Mouse (Mus musculus): ENCODE measurements at regions not wholly inside any gene's neighbourhood (a gene's known extent, or its start where the extent isn't known, plus 50 kb on each side); places are given as distances from the start of the nearest gene placed in this dataset.

DNA sequence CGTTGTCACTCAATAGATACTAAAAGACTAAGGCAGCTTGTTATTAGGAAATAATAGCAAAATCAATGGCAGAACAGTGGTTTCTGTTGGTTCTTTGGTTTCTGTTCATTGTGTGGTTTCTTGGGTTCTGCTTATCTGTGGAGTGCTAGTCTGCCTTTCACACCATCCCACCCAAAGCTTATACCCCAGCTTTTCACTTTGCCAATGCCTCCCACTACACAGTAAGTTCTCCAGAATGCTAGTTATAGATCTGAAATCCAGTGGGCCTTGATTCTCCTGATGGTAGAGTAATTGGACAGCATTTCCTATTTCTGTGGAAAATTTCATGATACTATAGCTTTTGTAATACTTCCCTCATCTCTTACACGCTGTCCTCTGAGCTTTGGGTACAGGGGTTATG, 700.8 kb upstream of the 1700009N14Rik start:
- Histone ChIP-seq H3K4me3 (replicated peaks; ENCODE audit: insufficient read depth, low read depth, low read length) (no peak overlapping the region), H3K4me1 (ENCODE audit: control insufficient read depth, insufficient read depth, low read length) (no peaks in the 10 kb centered on the region), H3K27ac (ENCODE audit: insufficient read depth, low read length) (no peak overlapping the region), H3K27me3 (ENCODE audit: control insufficient read depth, insufficient read depth, low read length) (no peaks in the 10 kb centered on the region)
- 70% methylated on average over 2 of the region's 2 CpGs for WGBS
- TF ChIP-seq POLR2A (IDR thresholded peaks at IDR 0.05; ENCODE audit: borderline replicate concordance, insufficient read depth, low read length) (no peak), CTCF (IDR thresholded peaks at IDR 0.05; ENCODE audit: borderline replicate concordance, insufficient read depth, low read depth, low read length) (no peak)
- DNase-seq, result no peak

DNA sequence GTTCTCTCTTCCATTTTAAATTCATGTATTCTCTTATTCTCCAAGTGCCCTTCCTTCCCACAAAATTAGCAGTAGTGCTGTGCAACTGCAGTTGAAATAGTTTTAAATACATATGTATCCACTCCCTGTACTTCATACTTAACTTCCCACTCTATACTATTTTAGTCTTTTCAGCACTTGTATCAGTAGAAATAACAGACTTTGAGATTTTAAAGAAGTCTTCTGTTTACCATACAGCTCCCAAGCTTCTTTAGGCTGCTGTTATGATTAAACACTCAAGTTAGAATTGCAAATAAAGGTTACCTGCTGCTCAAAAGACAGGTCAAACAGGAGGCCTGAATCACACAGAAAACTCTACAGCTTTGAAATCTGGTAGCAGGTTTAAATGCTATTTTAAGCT, 665.1 kb upstream of the 1700009N14Rik start:
- H3K4me3 ChIP-seq (replicated peaks; ENCODE audit: insufficient read depth, low read depth, low read length), result no peak overlapping the region
- TF ChIP-seq CTCF (IDR thresholded peaks at IDR 0.05; ENCODE audit: borderline replicate concordance, insufficient read depth, low read depth, low read length), result no peak
- TF ChIP-seq POLR2A (IDR thresholded peaks at IDR 0.05; ENCODE audit: borderline replicate concordance, insufficient read depth, low read length), result no peak
- H3K4me1 ChIP-seq (ENCODE audit: control insufficient read depth, insufficient read depth, low read length), result no peaks in the 10 kb centered on the region
- no peak overlapping the region for H3K27ac ChIP-seq (ENCODE audit: insufficient read depth, low read length)
- no peak for DNase-seq
- H3K27me3 ChIP-seq (ENCODE audit: control insufficient read depth, insufficient read depth, low read length), result no peaks in the 10 kb centered on the region

DNA sequence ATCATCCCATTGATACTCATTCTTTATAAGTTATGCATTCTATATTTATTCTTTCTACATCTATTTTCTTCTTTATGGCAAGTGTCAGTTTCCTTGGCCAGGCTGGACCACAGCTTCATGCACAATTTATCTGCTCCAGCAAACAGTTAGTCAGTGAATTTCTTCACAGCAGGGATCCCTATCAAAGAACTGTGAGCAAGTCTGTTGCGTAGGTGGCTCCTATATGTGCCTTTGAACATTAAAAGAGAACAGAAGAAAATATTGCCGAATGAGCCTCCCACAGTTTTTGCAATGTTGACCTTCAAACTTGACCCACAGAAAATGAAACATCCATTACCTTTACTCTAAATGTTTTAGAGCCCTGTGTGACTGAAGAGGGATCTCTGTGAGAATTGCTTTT, 625.0 kb upstream of the 1700009N14Rik start:
- WGBS, result 28% methylated on average over 2 of the region's 2 CpGs
- Histone ChIP-seq H3K4me1 (ENCODE audit: control insufficient read depth, insufficient read depth, low read length) (no peaks in the 10 kb centered on the region), H3K4me3 (replicated peaks; ENCODE audit: insufficient read depth, low read depth, low read length) (no peak overlapping the region), H3K27ac (ENCODE audit: insufficient read depth, low read length) (no peak overlapping the region), H3K27me3 (ENCODE audit: control insufficient read depth, insufficient read depth, low read length) (no peaks in the 10 kb centered on the region)
- no peak for DNase-seq
- TF ChIP-seq CTCF (IDR thresholded peaks at IDR 0.05; ENCODE audit: borderline replicate concordance, insufficient read depth, low read depth, low read length), result no peak
- no peak for TF ChIP-seq POLR2A (IDR thresholded peaks at IDR 0.05; ENCODE audit: borderline replicate concordance, insufficient read depth, low read length)

DNA sequence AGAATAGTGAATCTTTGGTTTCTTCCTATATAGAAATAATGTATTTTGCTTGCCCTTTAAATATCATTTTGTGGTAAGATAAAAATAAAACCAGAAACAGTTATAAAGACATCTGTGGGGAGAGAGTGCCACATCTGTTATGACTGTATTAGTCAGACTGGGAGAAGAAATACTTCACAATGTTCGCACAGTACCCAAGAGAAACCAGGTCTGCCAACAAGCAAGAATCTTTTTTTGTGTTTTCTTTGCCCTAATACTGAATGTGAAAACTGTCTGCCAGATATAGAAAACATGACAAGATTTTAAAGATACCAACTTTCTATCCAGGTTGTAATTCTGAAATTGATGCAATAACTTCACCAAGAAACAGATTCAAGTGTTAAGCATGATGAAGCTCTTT, 601.8 kb upstream of the 1700009N14Rik start:
- 91% methylated on average over 1 of the region's 1 CpGs for WGBS
- H3K4me1 ChIP-seq (ENCODE audit: control insufficient read depth, insufficient read depth, low read length), result no peaks in the 10 kb centered on the region
- no peak for TF ChIP-seq POLR2A (IDR thresholded peaks at IDR 0.05; ENCODE audit: borderline replicate concordance, insufficient read depth, low read length)
- no peak for TF ChIP-seq CTCF (IDR thresholded peaks at IDR 0.05; ENCODE audit: borderline replicate concordance, insufficient read depth, low read depth, low read length)
- no peak for DNase-seq
- no peaks in the 10 kb centered on the region for H3K27me3 ChIP-seq (ENCODE audit: control insufficient read depth, insufficient read depth, low read length)
- H3K27ac ChIP-seq (ENCODE audit: insufficient read depth, low read length), result no peak overlapping the region
- H3K4me3 ChIP-seq (replicated peaks; ENCODE audit: insufficient read depth, low read depth, low read length), result no peak overlapping the region

DNA sequence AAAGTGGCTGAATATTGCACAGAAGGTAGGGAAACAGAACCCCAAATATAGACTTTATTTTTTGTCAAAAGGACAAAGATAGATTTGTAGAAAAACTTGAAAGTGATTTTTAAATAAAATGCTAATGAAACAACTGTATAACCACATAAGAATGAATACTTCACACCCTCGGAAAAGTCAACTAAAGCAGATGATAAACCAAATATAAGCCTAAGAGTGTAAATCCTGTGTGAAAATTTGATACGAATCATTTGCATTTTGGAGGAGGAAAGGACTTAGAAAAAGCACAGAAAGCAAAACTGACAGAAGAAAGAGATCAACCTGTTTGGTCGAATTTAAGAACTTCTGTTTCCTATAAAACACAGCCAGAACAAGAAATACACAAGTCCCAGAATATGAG, 595.7 kb upstream of the 1700009N14Rik start:
- DNase-seq, result no peak
- H3K4me3 ChIP-seq (replicated peaks; ENCODE audit: insufficient read depth, low read depth, low read length), result no peak overlapping the region
- no peak for TF ChIP-seq CTCF (IDR thresholded peaks at IDR 0.05; ENCODE audit: borderline replicate concordance, insufficient read depth, low read depth, low read length)
- TF ChIP-seq POLR2A (IDR thresholded peaks at IDR 0.05; ENCODE audit: borderline replicate concordance, insufficient read depth, low read length), result no peak
- H3K27me3 ChIP-seq (ENCODE audit: control insufficient read depth, insufficient read depth, low read length), result no peaks in the 10 kb centered on the region
- WGBS, result 77% methylated on average over 3 of the region's 3 CpGs
- no peaks in the 10 kb centered on the region for H3K4me1 ChIP-seq (ENCODE audit: control insufficient read depth, insufficient read depth, low read length)
- H3K27ac ChIP-seq (ENCODE audit: insufficient read depth, low read length), result no peak overlapping the region

DNA sequence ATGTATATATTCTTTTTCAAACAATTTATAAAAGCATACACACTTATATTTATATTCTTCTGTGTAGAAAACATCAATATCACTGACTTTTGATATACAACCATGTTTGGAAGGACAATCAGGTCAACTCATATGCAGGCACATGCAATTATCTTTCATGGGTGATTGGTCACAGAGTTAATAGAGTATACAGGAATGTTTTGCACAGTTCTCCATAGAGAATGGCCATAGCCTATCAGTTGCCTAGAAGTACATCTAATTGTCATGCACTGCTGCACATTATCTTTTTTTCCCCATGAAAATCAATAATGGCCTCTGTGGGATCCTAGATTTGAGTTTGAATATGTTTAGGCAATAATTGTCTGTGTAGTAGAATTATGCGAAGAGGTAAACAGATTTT, 549.5 kb upstream of the 1700009N14Rik start:
- DNase-seq, result no peak
- H3K27ac ChIP-seq (ENCODE audit: insufficient read depth, low read length), result no peak overlapping the region
- TF ChIP-seq CTCF (IDR thresholded peaks at IDR 0.05; ENCODE audit: borderline replicate concordance, insufficient read depth, low read depth, low read length) (no peak), POLR2A (IDR thresholded peaks at IDR 0.05; ENCODE audit: borderline replicate concordance, insufficient read depth, low read length) (no peak)
- no peaks in the 10 kb centered on the region for H3K4me1 ChIP-seq (ENCODE audit: control insufficient read depth, insufficient read depth, low read length)
- H3K27me3 ChIP-seq (ENCODE audit: control insufficient read depth, insufficient read depth, low read length), result no peaks in the 10 kb centered on the region
- WGBS, result 95% methylated on average over 1 of the region's 1 CpGs
- H3K4me3 ChIP-seq (replicated peaks; ENCODE audit: insufficient read depth, low read depth, low read length), result no peak overlapping the region

DNA sequence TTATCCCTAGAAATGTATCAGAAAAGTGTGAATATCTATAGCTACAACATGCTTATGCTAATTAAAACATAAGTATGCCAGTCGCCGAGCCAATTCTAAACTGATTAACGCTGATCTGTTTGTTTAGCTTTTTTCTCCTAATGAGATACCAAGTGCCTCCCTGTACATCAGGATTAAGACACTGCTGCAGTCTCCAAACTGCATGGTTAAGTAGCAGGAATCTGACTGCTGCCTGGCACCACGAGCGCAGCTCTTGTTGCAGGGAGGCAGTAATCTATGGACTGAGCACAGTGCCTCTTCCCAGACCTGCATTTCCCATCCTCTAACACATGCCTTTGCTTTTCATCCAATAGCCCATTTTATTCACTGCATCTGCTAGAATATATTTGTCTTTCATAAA, 523.3 kb upstream of the 1700009N14Rik start:
- 75% methylated on average over 5 of the region's 5 CpGs for WGBS
- no peak for TF ChIP-seq CTCF (IDR thresholded peaks at IDR 0.05; ENCODE audit: borderline replicate concordance, insufficient read depth, low read depth, low read length)
- no peak for TF ChIP-seq POLR2A (IDR thresholded peaks at IDR 0.05; ENCODE audit: borderline replicate concordance, insufficient read depth, low read length)
- Histone ChIP-seq H3K4me1 (ENCODE audit: control insufficient read depth, insufficient read depth, low read length) (no peaks in the 10 kb centered on the region), H3K4me3 (replicated peaks; ENCODE audit: insufficient read depth, low read depth, low read length) (no peak overlapping the region), H3K27ac (ENCODE audit: insufficient read depth, low read length) (no peak overlapping the region), H3K27me3 (ENCODE audit: control insufficient read depth, insufficient read depth, low read length) (no peaks in the 10 kb centered on the region)
- no peak for DNase-seq

DNA sequence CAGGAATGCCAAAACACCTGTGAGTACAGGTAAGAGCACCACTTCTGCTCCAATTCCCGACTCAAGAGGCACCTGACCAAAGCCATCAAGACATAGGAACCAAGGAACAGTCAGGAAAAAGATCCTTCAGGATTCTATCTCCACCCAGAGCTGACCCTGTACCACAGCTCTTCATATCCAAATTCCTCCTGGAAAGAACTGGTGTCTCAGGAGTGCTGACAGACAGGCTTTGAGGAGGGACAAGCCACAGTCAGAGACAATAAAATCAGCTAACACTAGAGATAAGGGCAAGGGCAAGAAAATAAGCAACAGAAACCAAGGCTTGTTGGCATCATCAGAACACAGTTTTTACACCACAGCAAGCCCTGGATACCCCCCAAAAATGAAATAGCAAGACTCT, 496.5 kb upstream of the 1700009N14Rik start:
- no peaks in the 10 kb centered on the region for H3K27me3 ChIP-seq (ENCODE audit: control insufficient read depth, insufficient read depth, low read length)
- no peaks in the 10 kb centered on the region for H3K4me1 ChIP-seq (ENCODE audit: control insufficient read depth, insufficient read depth, low read length)
- no peak for TF ChIP-seq CTCF (IDR thresholded peaks at IDR 0.05; ENCODE audit: borderline replicate concordance, insufficient read depth, low read depth, low read length)
- H3K27ac ChIP-seq (ENCODE audit: insufficient read depth, low read length), result no peak overlapping the region
- H3K4me3 ChIP-seq (replicated peaks; ENCODE audit: insufficient read depth, low read depth, low read length), result no peak overlapping the region
- 39% methylated on average over 1 of the region's 1 CpGs for WGBS
- no peak for DNase-seq

Measured in cerebellum, adult 2 months (tissue).